Mouse (Mus musculus): ENCODE results near the gene Inafm2. TPM values are rescaled to one million over a fixed set of nuclear protein-coding genes. Genes with fewer than 3 reads are reported as not detected.

The Inafm2 gene
- polyA plus RNA-seq, 1 experiment, result 10.3 TPM

- peaks cover 65% of the 10 kb centered on the region for H3K27me3 ChIP-seq (ENCODE audit: control insufficient read depth, insufficient read depth, insufficient read length)
- no peak overlapping the region for H3K4me3 ChIP-seq (ENCODE audit: insufficient read depth, poor library complexity, severe bottlenecking)
- TF ChIP-seq MYOG (IDR thresholded peaks at IDR 0.05; ENCODE audit: control insufficient read depth, extremely low read depth, insufficient read length) (no peak), USF1 (IDR thresholded peaks at IDR 0.05; ENCODE audit: low read depth) (no peak), CTCF (IDR thresholded peaks at IDR 0.05; ENCODE audit: control insufficient read depth, insufficient read depth, insufficient read length) (no peak), FOSL1 (IDR thresholded peaks at IDR 0.05; ENCODE audit: insufficient read depth, low read length, poor library complexity, severe bottlenecking) (no peak), MYOD1 (IDR thresholded peaks at IDR 0.05; ENCODE audit: control insufficient read depth, insufficient read length, low read depth) (no peak), MAX (IDR thresholded peaks at IDR 0.05) (no peak), CEBPB (IDR thresholded peaks at IDR 0.05; ENCODE audit: low read depth) (no peak)
- H3ac ChIP-seq (ENCODE audit: control insufficient read depth, insufficient read length, low read depth), result no peak overlapping the region
- no peaks in the 10 kb centered on the region for H3K79me2 ChIP-seq (ENCODE audit: control insufficient read depth, insufficient read depth)
- H3K36me3 ChIP-seq (ENCODE audit: control insufficient read depth, insufficient read depth), result no peaks in the 10 kb centered on the region
- H3K79me3 ChIP-seq (ENCODE audit: low read depth), result no peaks in the 10 kb centered on the region
Observed at GRCm38 (mm10) chr2:118729816-118730621, 15.5 kb upstream of the Inafm2 start.

GRCm38 (mm10) chr2:118730622-118730915 lies 15.0 kb upstream of the Inafm2 start:
- Histone ChIP-seq H3K27me3 (ENCODE audit: control insufficient read depth, insufficient read depth, insufficient read length) (peaks cover 60% of the 10 kb centered on the region), H3ac (ENCODE audit: control insufficient read depth, insufficient read length, low read depth) (no peak overlapping the region), H3K79me3 (ENCODE audit: low read depth) (no peaks in the 10 kb centered on the region), H3K36me3 (ENCODE audit: control insufficient read depth, insufficient read depth) (no peaks in the 10 kb centered on the region), H3K4me3 (ENCODE audit: insufficient read depth, poor library complexity, severe bottlenecking) (no peak overlapping the region), H3K79me2 (ENCODE audit: control insufficient read depth, insufficient read depth) (no peaks in the 10 kb centered on the region)
- TF ChIP-seq FOSL1 (IDR thresholded peaks at IDR 0.05; ENCODE audit: insufficient read depth, low read length, poor library complexity, severe bottlenecking), result no peak
- TF ChIP-seq CTCF (IDR thresholded peaks at IDR 0.05; ENCODE audit: control insufficient read depth, insufficient read depth, insufficient read length), result peak; percentile 13
- TF ChIP-seq MYOD1 (IDR thresholded peaks at IDR 0.05; ENCODE audit: control insufficient read depth, insufficient read length, low read depth), result peak; percentile 35

GRCm38 (mm10) chr2:118731981-118732380 lies 13.6 kb upstream of the Inafm2 start:
- Histone ChIP-seq H3K4me3 (ENCODE audit: insufficient read depth, poor library complexity, severe bottlenecking) (no peak overlapping the region), H3K27me3 (ENCODE audit: control insufficient read depth, insufficient read depth, insufficient read length) (peaks cover 46% of the 10 kb centered on the region), H3K79me3 (ENCODE audit: low read depth) (no peaks in the 10 kb centered on the region), H3K36me3 (ENCODE audit: control insufficient read depth, insufficient read depth) (no peaks in the 10 kb centered on the region), H3ac (ENCODE audit: control insufficient read depth, insufficient read length, low read depth) (no peak overlapping the region), H3K79me2 (ENCODE audit: control insufficient read depth, insufficient read depth) (no peaks in the 10 kb centered on the region)
- TF ChIP-seq CTCF (IDR thresholded peaks at IDR 0.05; ENCODE audit: control insufficient read depth, insufficient read depth, insufficient read length) (no peak), FOSL1 (IDR thresholded peaks at IDR 0.05; ENCODE audit: insufficient read depth, low read length, poor library complexity, severe bottlenecking) (no peak), MYOD1 (IDR thresholded peaks at IDR 0.05; ENCODE audit: control insufficient read depth, insufficient read length, low read depth) (no peak), MYOG (IDR thresholded peaks at IDR 0.05; ENCODE audit: control insufficient read depth, extremely low read depth, insufficient read length) (no peak), CEBPB (IDR thresholded peaks at IDR 0.05; ENCODE audit: low read depth) (no peak), USF1 (IDR thresholded peaks at IDR 0.05; ENCODE audit: low read depth) (no peak), MAX (IDR thresholded peaks at IDR 0.05) (no peak)

- H3K79me2 ChIP-seq (ENCODE audit: control insufficient read depth, insufficient read depth), result no peaks in the 10 kb centered on the region
- no peaks in the 10 kb centered on the region for H3K36me3 ChIP-seq (ENCODE audit: control insufficient read depth, insufficient read depth)
- TF ChIP-seq MYOD1 (IDR thresholded peaks at IDR 0.05; ENCODE audit: control insufficient read depth, insufficient read length, low read depth), result no peak
- TF ChIP-seq CEBPB (IDR thresholded peaks at IDR 0.05; ENCODE audit: low read depth), result no peak
- no peak for TF ChIP-seq MAX (IDR thresholded peaks at IDR 0.05)
- no peak for TF ChIP-seq FOSL1 (IDR thresholded peaks at IDR 0.05; ENCODE audit: insufficient read depth, low read length, poor library complexity, severe bottlenecking)
- no peak for TF ChIP-seq MYOG (IDR thresholded peaks at IDR 0.05; ENCODE audit: control insufficient read depth, extremely low read depth, insufficient read length)
- no peak for TF ChIP-seq USF1 (IDR thresholded peaks at IDR 0.05; ENCODE audit: low read depth)
- TF ChIP-seq CTCF (IDR thresholded peaks at IDR 0.05; ENCODE audit: control insufficient read depth, insufficient read depth, insufficient read length), result no peak
- no peaks in the 10 kb centered on the region for H3K79me3 ChIP-seq (ENCODE audit: low read depth)
- H3ac ChIP-seq (ENCODE audit: control insufficient read depth, insufficient read length, low read depth), result no peak overlapping the region
- H3K4me3 ChIP-seq (ENCODE audit: insufficient read depth, poor library complexity, severe bottlenecking), result no peak overlapping the region
- peaks cover 35% of the 10 kb centered on the region for H3K27me3 ChIP-seq (ENCODE audit: control insufficient read depth, insufficient read depth, insufficient read length)
Observed at GRCm38 (mm10) chr2:118733341-118733740, 12.2 kb upstream of the Inafm2 start.

GRCm38 (mm10) chr2:118740341-118740740 lies 5.2 kb upstream of the Inafm2 start:
- H3ac ChIP-seq (ENCODE audit: control insufficient read depth, insufficient read length, low read depth), result no peak overlapping the region

GRCm38 (mm10) chr2:118741183-118741582 lies 4.4 kb upstream of the Inafm2 start:
- no peak for TF ChIP-seq CEBPB (IDR thresholded peaks at IDR 0.05; ENCODE audit: low read depth)
- TF ChIP-seq MAX (IDR thresholded peaks at IDR 0.05), result no peak
- no peak for TF ChIP-seq MYOD1 (IDR thresholded peaks at IDR 0.05; ENCODE audit: control insufficient read depth, insufficient read length, low read depth)
- TF ChIP-seq CTCF (IDR thresholded peaks at IDR 0.05; ENCODE audit: control insufficient read depth, insufficient read depth, insufficient read length), result no peak
- TF ChIP-seq FOSL1 (IDR thresholded peaks at IDR 0.05; ENCODE audit: insufficient read depth, low read length, poor library complexity, severe bottlenecking), result no peak
- no peak for TF ChIP-seq USF1 (IDR thresholded peaks at IDR 0.05; ENCODE audit: low read depth)
- TF ChIP-seq MYOG (IDR thresholded peaks at IDR 0.05; ENCODE audit: control insufficient read depth, extremely low read depth, insufficient read length), result no peak
- Histone ChIP-seq H3K36me3 (ENCODE audit: control insufficient read depth, insufficient read depth) (no peaks in the 10 kb centered on the region), H3K27me3 (ENCODE audit: control insufficient read depth, insufficient read depth, insufficient read length) (no peaks in the 10 kb centered on the region), H3K79me3 (ENCODE audit: low read depth) (peaks cover 1% of the 10 kb centered on the region), H3K79me2 (ENCODE audit: control insufficient read depth, insufficient read depth) (peaks cover 4% of the 10 kb centered on the region), H3K4me3 (ENCODE audit: insufficient read depth, poor library complexity, severe bottlenecking) (no peak overlapping the region), H3ac (ENCODE audit: control insufficient read depth, insufficient read length, low read depth) (no peak overlapping the region)

More at GRCm38 (mm10) chr2:118740341-118740740, 5.2 kb upstream of the Inafm2 start:
- H3K79me3 ChIP-seq (ENCODE audit: low read depth), result no peaks in the 10 kb centered on the region
- H3K79me2 ChIP-seq (ENCODE audit: control insufficient read depth, insufficient read depth), result no peaks in the 10 kb centered on the region
- no peak overlapping the region for H3K4me3 ChIP-seq (ENCODE audit: insufficient read depth, poor library complexity, severe bottlenecking)
- no peaks in the 10 kb centered on the region for H3K36me3 ChIP-seq (ENCODE audit: control insufficient read depth, insufficient read depth)
- TF ChIP-seq MYOG (IDR thresholded peaks at IDR 0.05; ENCODE audit: control insufficient read depth, extremely low read depth, insufficient read length) (no peak), MAX (IDR thresholded peaks at IDR 0.05) (no peak)
- H3K27me3 ChIP-seq (ENCODE audit: control insufficient read depth, insufficient read depth, insufficient read length), result no peaks in the 10 kb centered on the region
